Mouse (Mus musculus): Measurements from ENCODE around the gene Ctsd. TPM values are rescaled to one million over a fixed set of nuclear protein-coding genes. Genes with fewer than 3 reads are reported as not detected.

Ctsd gene
- total RNA-seq, 1 experiment, result 535 TPM

DNA sequence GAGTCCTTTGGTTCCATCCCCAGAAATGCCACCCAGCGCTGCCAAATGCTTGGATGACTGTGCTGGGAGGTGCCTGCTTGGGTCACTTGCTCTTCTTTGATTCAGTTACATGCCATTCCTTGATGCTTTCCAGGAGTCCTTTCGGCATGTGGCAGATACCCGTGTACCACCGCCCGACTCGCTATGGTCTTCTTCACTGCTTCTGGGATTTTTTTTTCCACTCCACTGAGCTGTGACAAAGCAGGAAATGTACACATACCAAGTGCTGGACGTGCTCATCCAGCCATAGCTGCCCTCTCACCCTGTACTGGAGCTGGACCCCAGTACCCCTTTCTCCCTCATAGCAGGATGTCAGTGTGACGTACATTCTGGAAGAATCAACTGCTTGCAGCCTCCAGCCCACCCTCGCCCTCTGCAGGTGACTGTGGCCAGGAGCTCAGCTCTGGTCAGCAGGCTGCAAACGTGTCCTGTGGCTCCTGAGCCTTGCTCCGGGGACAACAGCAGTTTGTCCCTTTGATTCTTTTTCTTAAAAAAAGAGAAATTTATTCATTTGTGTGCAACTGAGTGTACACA is 37.9 kb upstream of the Ctsd start:
- in situ Hi-C loops (cut with MboI; ENCODE audit: low sequenced_read_pairs in 2 of 2, unreplicated experiment in 2 of 2), result loop anchor here in 1 of 2 experiments (10.0 kb wide), 1 partner anchor 249 kb away; no protein-coding TSS in a partner anchor
- peaks cover 2 to 3% of the 10 kb centered on the region in 2 experiments; a peak in 2 of 4 replicates for H3K4me1 ChIP-seq (ENCODE audit: control insufficient read depth in 2 of 2, insufficient read depth in 2 of 2, low read length in 2 of 2, poor library complexity in 1 of 2)
- H3K36me3 ChIP-seq (ENCODE audit: control insufficient read depth, insufficient read depth, low read length, poor library complexity, severe bottlenecking), result no peaks in the 10 kb centered on the region
- no peaks in the 10 kb centered on the region for H3K9me3 ChIP-seq (ENCODE audit: control insufficient read depth, insufficient read depth, low read depth, low read length)
- no peak overlapping the region for H3K9ac ChIP-seq (ENCODE audit: insufficient read depth, low read depth, low read length, poor library complexity, severe bottlenecking)
- TF ChIP-seq MAFK (IDR thresholded peaks at IDR 0.05; ENCODE audit: insufficient read depth, low read depth, low read length) (no peak), ZNF384 (IDR thresholded peaks at IDR 0.05; ENCODE audit: low read depth, low read length) (no peak), HCFC1 (IDR thresholded peaks at IDR 0.05; ENCODE audit: borderline replicate concordance, insufficient read depth, low read length) (no peak), CHD2 (IDR thresholded peaks at IDR 0.05; ENCODE audit: low read depth, low read length) (no peak), ZC3H11A (IDR thresholded peaks at IDR 0.05; ENCODE audit: borderline replicate concordance, low read depth, low read length) (no peak)
- H3K27ac ChIP-seq (ENCODE audit: insufficient read depth, low read depth, low read length, poor library complexity, severe bottlenecking), result no peak overlapping the region
- H3K4me3 ChIP-seq (ENCODE audit: insufficient read depth in 1 of 2, low read depth in 1 of 2, low read length in 2 of 2, poor library complexity in 1 of 2, severe bottlenecking in 1 of 2), result no peak overlapping the region
- no peak for DNase-seq (ENCODE audit: low read depth, low spot score)

DNA sequence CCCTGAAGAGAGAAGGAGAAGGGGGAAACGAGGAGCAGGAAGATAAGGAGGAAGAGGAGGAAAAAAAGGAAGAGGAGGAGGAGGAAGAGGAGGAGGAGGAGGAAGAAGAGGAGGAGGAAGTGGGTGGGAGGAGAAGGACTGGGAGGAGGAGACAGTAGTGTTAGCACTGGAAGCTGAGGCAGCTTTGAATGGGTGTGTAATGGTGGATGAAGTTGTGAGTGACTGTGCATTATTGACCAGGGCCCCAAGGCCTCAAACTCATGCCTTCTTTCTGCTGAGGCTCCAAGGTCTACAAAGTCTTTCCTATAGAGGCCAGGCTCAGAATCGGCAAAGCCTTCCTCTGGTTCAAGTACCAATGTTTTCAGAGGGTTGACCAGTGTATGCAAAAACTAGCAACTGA is 34.0 kb upstream of the Ctsd start:
- no peaks in the 10 kb centered on the region for H3K4me1 ChIP-seq (ENCODE audit: control insufficient read depth in 2 of 2, insufficient read depth in 2 of 2, low read length in 2 of 2, poor library complexity in 1 of 2)
- H3K27ac ChIP-seq (ENCODE audit: insufficient read depth, low read depth, low read length, poor library complexity, severe bottlenecking), result no peak overlapping the region
- no peak overlapping the region for H3K9ac ChIP-seq (ENCODE audit: insufficient read depth, low read depth, low read length, poor library complexity, severe bottlenecking)
- H3K36me3 ChIP-seq (ENCODE audit: control insufficient read depth, insufficient read depth, low read length, poor library complexity, severe bottlenecking), result no peaks in the 10 kb centered on the region
- in situ Hi-C loops (cut with MboI; ENCODE audit: low sequenced_read_pairs in 2 of 2, unreplicated experiment in 2 of 2), result loop anchor here in 1 of 2 experiments (10.0 kb wide), 1 partner anchor 253 kb away; no protein-coding TSS in a partner anchor
- no peaks in the 10 kb centered on the region for H3K9me3 ChIP-seq (ENCODE audit: control insufficient read depth, insufficient read depth, low read depth, low read length)
- TF ChIP-seq MAFK (IDR thresholded peaks at IDR 0.05; ENCODE audit: insufficient read depth, low read depth, low read length) (no peak), ZC3H11A (IDR thresholded peaks at IDR 0.05; ENCODE audit: borderline replicate concordance, low read depth, low read length) (no peak), ZNF384 (IDR thresholded peaks at IDR 0.05; ENCODE audit: low read depth, low read length) (no peak), CHD2 (IDR thresholded peaks at IDR 0.05; ENCODE audit: low read depth, low read length) (no peak), HCFC1 (IDR thresholded peaks at IDR 0.05; ENCODE audit: borderline replicate concordance, insufficient read depth, low read length) (no peak)
- DNase-seq (ENCODE audit: low read depth, low spot score), result no peak
- H3K4me3 ChIP-seq (ENCODE audit: insufficient read depth in 1 of 2, low read depth in 1 of 2, low read length in 2 of 2, poor library complexity in 1 of 2, severe bottlenecking in 1 of 2), result no peak overlapping the region

DNA sequence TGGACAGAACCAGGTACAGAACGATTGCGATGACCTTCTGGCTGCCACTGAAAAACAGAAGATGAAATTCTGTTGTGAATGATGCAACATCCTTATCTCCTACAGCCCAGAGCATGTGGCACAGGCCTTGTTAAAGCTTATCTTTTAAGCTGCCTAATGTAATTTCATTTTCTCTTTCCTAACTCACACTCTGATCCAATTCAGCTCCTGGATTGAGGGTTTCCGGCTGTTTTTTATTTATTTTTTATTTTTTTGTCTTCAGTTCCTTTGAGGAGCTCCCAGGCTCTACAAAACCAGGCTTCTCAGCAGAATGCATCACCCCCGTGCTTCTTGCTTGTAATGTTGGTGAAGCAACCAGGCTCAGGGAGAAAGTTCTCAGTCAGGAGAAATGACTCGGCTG is 32.0 kb upstream of the Ctsd start:
- Histone ChIP-seq H3K4me1 (ENCODE audit: control insufficient read depth in 2 of 2, insufficient read depth in 2 of 2, low read length in 2 of 2, poor library complexity in 1 of 2) (no peaks in the 10 kb centered on the region), H3K27ac (ENCODE audit: insufficient read depth, low read depth, low read length, poor library complexity, severe bottlenecking) (no peak overlapping the region), H3K4me3 (ENCODE audit: insufficient read depth in 1 of 2, low read depth in 1 of 2, low read length in 2 of 2, poor library complexity in 1 of 2, severe bottlenecking in 1 of 2) (no peak overlapping the region), H3K9me3 (ENCODE audit: control insufficient read depth, insufficient read depth, low read depth, low read length) (no peaks in the 10 kb centered on the region), H3K9ac (ENCODE audit: insufficient read depth, low read depth, low read length, poor library complexity, severe bottlenecking) (no peak overlapping the region), H3K36me3 (ENCODE audit: control insufficient read depth, insufficient read depth, low read length, poor library complexity, severe bottlenecking) (no peaks in the 10 kb centered on the region)
- TF ChIP-seq ZNF384 (IDR thresholded peaks at IDR 0.05; ENCODE audit: low read depth, low read length) (no peak), HCFC1 (IDR thresholded peaks at IDR 0.05; ENCODE audit: borderline replicate concordance, insufficient read depth, low read length) (no peak), CHD2 (IDR thresholded peaks at IDR 0.05; ENCODE audit: low read depth, low read length) (no peak), MAFK (IDR thresholded peaks at IDR 0.05; ENCODE audit: insufficient read depth, low read depth, low read length) (no peak), ZC3H11A (IDR thresholded peaks at IDR 0.05; ENCODE audit: borderline replicate concordance, low read depth, low read length) (no peak)
- no peak for DNase-seq (ENCODE audit: low read depth, low spot score)
- in situ Hi-C loops (cut with MboI; ENCODE audit: low sequenced_read_pairs in 2 of 2, unreplicated experiment in 2 of 2), result loop anchor here in 1 of 2 experiments (10.0 kb wide), 1 partner anchor 255 kb away; no protein-coding TSS in a partner anchor

- in situ Hi-C loops (cut with MboI; ENCODE audit: low sequenced_read_pairs in 2 of 2, unreplicated experiment in 2 of 2), result no loop called here
- Histone ChIP-seq H3K4me1 (ENCODE audit: control insufficient read depth in 2 of 2, insufficient read depth in 2 of 2, low read length in 2 of 2, poor library complexity in 1 of 2) (no peaks in the 10 kb centered on the region), H3K4me3 (ENCODE audit: insufficient read depth in 1 of 2, low read depth in 1 of 2, low read length in 2 of 2, poor library complexity in 1 of 2, severe bottlenecking in 1 of 2) (no peak overlapping the region), H3K9me3 (ENCODE audit: control insufficient read depth, insufficient read depth, low read depth, low read length) (no peaks in the 10 kb centered on the region), H3K36me3 (ENCODE audit: control insufficient read depth, insufficient read depth, low read length, poor library complexity, severe bottlenecking) (no peaks in the 10 kb centered on the region), H3K27ac (ENCODE audit: insufficient read depth, low read depth, low read length, poor library complexity, severe bottlenecking) (no peak overlapping the region), H3K9ac (ENCODE audit: insufficient read depth, low read depth, low read length, poor library complexity, severe bottlenecking) (no peak overlapping the region)
- no peak for DNase-seq (ENCODE audit: low read depth, low spot score)
- TF ChIP-seq ZC3H11A (IDR thresholded peaks at IDR 0.05; ENCODE audit: borderline replicate concordance, low read depth, low read length) (peak; percentile 35; the same call in 1 of the 2 replicates), ZNF384 (IDR thresholded peaks at IDR 0.05; ENCODE audit: low read depth, low read length) (no peak)
Observed at GRCm38 (mm10) chr7:142418679-142419078, 30.8 kb upstream of the Ctsd start.

GRCm38 (mm10) chr7:142418027-142418426 is 30.2 kb upstream of the Ctsd start:
- H3K9ac ChIP-seq (ENCODE audit: insufficient read depth, low read depth, low read length, poor library complexity, severe bottlenecking), result no peak overlapping the region
- no peaks in the 10 kb centered on the region for H3K4me1 ChIP-seq (ENCODE audit: control insufficient read depth in 2 of 2, insufficient read depth in 2 of 2, low read length in 2 of 2, poor library complexity in 1 of 2)
- TF ChIP-seq ZC3H11A (IDR thresholded peaks at IDR 0.05; ENCODE audit: borderline replicate concordance, low read depth, low read length) (no peak), CHD2 (IDR thresholded peaks at IDR 0.05; ENCODE audit: low read depth, low read length) (no peak), MAFK (IDR thresholded peaks at IDR 0.05; ENCODE audit: insufficient read depth, low read depth, low read length) (no peak), HCFC1 (IDR thresholded peaks at IDR 0.05; ENCODE audit: borderline replicate concordance, insufficient read depth, low read length) (no peak), ZNF384 (IDR thresholded peaks at IDR 0.05; ENCODE audit: low read depth, low read length) (no peak)
- no peaks in the 10 kb centered on the region for H3K36me3 ChIP-seq (ENCODE audit: control insufficient read depth, insufficient read depth, low read length, poor library complexity, severe bottlenecking)
- H3K9me3 ChIP-seq (ENCODE audit: control insufficient read depth, insufficient read depth, low read depth, low read length), result no peaks in the 10 kb centered on the region
- in situ Hi-C loops (cut with MboI; ENCODE audit: low sequenced_read_pairs in 2 of 2, unreplicated experiment in 2 of 2), result no loop called here
- no peak overlapping the region for H3K4me3 ChIP-seq (ENCODE audit: insufficient read depth in 1 of 2, low read depth in 1 of 2, low read length in 2 of 2, poor library complexity in 1 of 2, severe bottlenecking in 1 of 2)
- no peak for DNase-seq (ENCODE audit: low read depth, low spot score)
- no peak overlapping the region for H3K27ac ChIP-seq (ENCODE audit: insufficient read depth, low read depth, low read length, poor library complexity, severe bottlenecking)
